Mouse (Mus musculus) midbrain, embryonic 11.5 days (tissue): ENCODE data around the gene Gm13101. TPM values are rescaled to one million over a fixed set of nuclear protein-coding genes. Genes with fewer than 3 reads are reported as not detected.
"Not testable (repeated sequence)": the region's sequence is repeated elsewhere in the genome, so short reads cannot be mapped to it uniquely, and the experiment has no call there.

Source experiments
- ATAC-seq: fragments of 200-750 bp; cut with Nextera tagmentation; 2 replicates; pipeline ENCODE4 v1.8.0; 2017; ENCODE audit warnings: moderate TSS enrichment, moderate library complexity; ENCODE audit not compliant: low FRiP score
- DNase-seq: peaks from one replicate; pipeline ENCODE4 v3.0.0; 2015; ENCODE audit warnings: low spot score; ENCODE audit errors: missing footprints
- H3K27ac ChIP-seq: fragments of 300-500 bp; sonication (generic); 2 replicates; pipeline ENCODE4 v1.5.1; 2014; ENCODE audit warnings: low read depth, low read length
- H3K27me3 ChIP-seq: fragments of 300-500 bp; sonication (generic); 2 replicates; pipeline ENCODE4 v1.6.1; 2014; ENCODE audit warnings: mild to moderate bottlenecking, low read length, moderate library complexity, mixed read lengths; ENCODE audit not compliant: control insufficient read depth, insufficient read depth
- H3K36me3 ChIP-seq: fragments of 300-500 bp; sonication (generic); 2 replicates; pipeline ENCODE4 v1.6.1; 2014; ENCODE audit warnings: mild to moderate bottlenecking, low read length, moderate library complexity, mixed read lengths; ENCODE audit not compliant: control insufficient read depth, insufficient read depth
- H3K4me1 ChIP-seq: fragments of 300-500 bp; sonication (generic); 2 replicates; pipeline ENCODE4 v1.6.1; 2014; ENCODE audit warnings: low read length; ENCODE audit not compliant: control insufficient read depth, insufficient read depth
- H3K4me2 ChIP-seq: fragments of 300-500 bp; sonication (generic); 2 replicates; pipeline ENCODE4 v1.6.1; 2014; ENCODE audit warnings: mild to moderate bottlenecking, moderate library complexity
- H3K4me3 ChIP-seq: fragments of 300-500 bp; sonication (generic); 2 replicates; pipeline ENCODE4 v1.5.1; 2014; ENCODE audit warnings: low read depth, low read length
- H3K9ac ChIP-seq: fragments of 300-500 bp; sonication (generic); 2 replicates; pipeline ENCODE4 v1.6.1; 2014; ENCODE audit warnings: low read length
- H3K9me3 ChIP-seq: fragments of 300-500 bp; sonication (generic); 2 replicates; pipeline ENCODE4 v1.6.1; 2016; ENCODE audit warnings: low read length; ENCODE audit not compliant: control insufficient read depth
- WGBS: fragments of 180-500 bp; shearing (Covaris S2); extraction: QIAGEN DNeasy Blood & Tissue Kit; methylation state at CpG from one replicate; pipeline ENCODE4 v1.1.7; 2014; 5-methylcytosine and 5-hydroxymethylcytosine counted together
- polyA plus RNA-seq: library from polyadenylated mRNA; unstranded; fragments of >200 nt; fragmentation: Nextera tagmentation; extraction: Ambion mirVana; gene quantifications from 2 replicates; pipeline ENCODE4 v1.2.1, GENCODE M21; 2014

Gm13101 gene
- polyA plus RNA-seq, result not detected in 2 replicates

DNA sequence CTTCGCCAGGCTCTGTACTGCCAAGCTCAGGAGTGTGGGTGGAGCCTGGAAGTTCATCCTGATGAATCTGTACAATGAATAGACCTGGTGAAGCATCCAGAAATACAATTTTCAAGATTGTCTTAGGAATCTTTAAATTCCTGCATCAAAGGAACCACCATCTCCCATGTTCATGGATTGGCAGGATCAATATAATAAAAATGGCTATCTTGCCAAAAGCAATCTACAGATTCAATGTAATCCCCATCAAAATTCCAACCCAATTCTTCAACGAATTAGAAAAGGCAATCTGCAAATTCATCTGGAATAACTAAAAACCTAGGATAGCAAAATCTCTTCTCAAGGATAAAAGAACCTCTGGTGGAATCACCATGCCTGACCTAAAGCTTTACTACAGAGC is at the start of gene Gm13101:
Gene Gm13101, minus strand, starts transcription at position 101 of the 400 bp plus-strand sequence.
- DNase-seq, H3K4me1 ChIP-seq, H3K9ac ChIP-seq, H3K36me3 ChIP-seq, H3K9me3 ChIP-seq, H3K4me2 ChIP-seq, H3K27me3 ChIP-seq, H3K27ac ChIP-seq, H3K4me3 ChIP-seq, ATAC-seq: not testable (repeated sequence)
- 53% methylated on average over 2 of the region's 2 CpGs for WGBS

- 63% methylated on average over 3 of the region's 3 CpGs for WGBS
- H3K4me1 ChIP-seq, H3K27me3 ChIP-seq, H3K9me3 ChIP-seq, H3K4me2 ChIP-seq, ATAC-seq, H3K36me3 ChIP-seq, H3K9ac ChIP-seq, H3K27ac ChIP-seq, H3K4me3 ChIP-seq, DNase-seq: not testable (repeated sequence)
Observed at GRCm38 (mm10) chr4:143994269-143994668, 27.5 kb upstream of the Gm13101 start, which contains the start of gene Pramef17. Gene Pramef17, minus strand, starts transcription at chr4:143994369.

DNA sequence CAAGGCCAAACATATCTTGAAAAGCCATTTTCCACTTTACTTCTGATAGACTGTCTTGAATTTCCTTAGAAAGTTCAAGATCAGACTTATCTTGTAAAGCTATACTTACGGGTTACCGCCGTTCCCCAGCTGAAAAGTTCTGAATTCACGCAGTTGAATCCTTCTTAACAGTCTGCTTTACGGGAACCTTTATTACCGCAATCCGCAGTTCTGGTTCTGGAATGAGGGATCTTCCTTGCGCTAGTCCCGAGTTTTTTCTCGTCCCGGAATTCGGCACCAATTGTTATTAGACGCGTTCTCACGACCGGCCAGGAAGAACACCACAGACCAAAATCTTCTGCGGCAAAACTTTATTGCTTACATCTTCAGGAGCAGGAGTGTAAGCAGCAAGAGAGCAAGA is 21.4 kb upstream of the Gm13101 start:
- WGBS, result 93% methylated on average over 9 of the region's 17 CpGs
- not testable (repeated sequence) for H3K27ac ChIP-seq, ATAC-seq, H3K9me3 ChIP-seq, H3K4me2 ChIP-seq, DNase-seq, H3K36me3 ChIP-seq, H3K4me1 ChIP-seq, H3K9ac ChIP-seq, H3K4me3 ChIP-seq, H3K27me3 ChIP-seq

- not testable (repeated sequence) for H3K4me3 ChIP-seq, H3K27me3 ChIP-seq, H3K27ac ChIP-seq, DNase-seq, ATAC-seq, H3K4me1 ChIP-seq, H3K36me3 ChIP-seq, H3K4me2 ChIP-seq, H3K9ac ChIP-seq, H3K9me3 ChIP-seq
- WGBS, result 93% methylated on average over 6 of the region's 17 CpGs
Observed at GRCm38 (mm10) chr4:143987475-143987941, 20.8 kb upstream of the Gm13101 start.

DNA sequence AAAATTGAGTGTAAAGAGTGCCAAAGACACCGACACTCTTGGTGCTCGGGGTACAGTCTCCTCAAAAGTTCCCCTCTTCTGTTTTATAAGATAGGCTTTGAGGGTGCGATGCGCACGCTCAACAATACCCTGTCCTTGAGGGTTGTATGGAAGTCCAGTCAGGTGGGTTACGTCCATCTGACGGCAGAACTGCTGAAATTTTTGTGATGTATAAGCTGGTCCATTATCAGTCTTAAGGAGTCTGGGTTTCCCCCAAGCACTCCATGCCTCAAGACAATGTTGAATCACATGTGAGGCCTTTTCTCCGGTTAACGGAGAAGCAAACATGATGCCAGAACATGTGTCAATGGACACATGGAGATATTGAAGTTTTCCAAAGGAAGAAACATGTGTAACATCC is 19.0 kb upstream of the Gm13101 start:
- DNase-seq, H3K9ac ChIP-seq, H3K4me1 ChIP-seq, H3K9me3 ChIP-seq, H3K36me3 ChIP-seq, ATAC-seq, H3K27ac ChIP-seq, H3K4me2 ChIP-seq, H3K27me3 ChIP-seq, H3K4me3 ChIP-seq: not testable (repeated sequence)
- 89% methylated on average over 2 of the region's 9 CpGs for WGBS

DNA sequence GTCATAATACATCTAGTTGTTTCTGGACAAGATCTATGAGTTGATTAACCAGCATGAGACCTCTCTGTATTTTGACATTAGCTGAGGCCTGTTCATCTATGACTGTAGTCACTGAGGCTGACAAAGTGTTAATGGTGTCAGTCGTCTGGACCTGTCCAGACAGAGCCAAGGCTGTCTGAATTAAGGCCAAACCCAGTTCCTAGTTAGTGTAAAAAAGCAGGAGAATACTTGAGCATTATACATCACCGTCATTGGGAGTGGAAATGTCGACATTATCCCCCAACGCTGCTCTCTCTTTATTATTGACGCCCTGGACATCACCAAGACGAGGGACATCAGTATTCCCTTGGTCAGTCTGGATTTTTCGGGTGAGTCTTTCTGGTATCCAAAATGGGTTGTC is 18.4 kb upstream of the Gm13101 start:
- H3K4me2 ChIP-seq, H3K27me3 ChIP-seq, H3K4me1 ChIP-seq, DNase-seq, H3K27ac ChIP-seq, H3K4me3 ChIP-seq, H3K36me3 ChIP-seq, H3K9me3 ChIP-seq, H3K9ac ChIP-seq, ATAC-seq: not testable (repeated sequence)
- no CpG with 5 or more reads among the region's 7 CpGs for WGBS

DNA sequence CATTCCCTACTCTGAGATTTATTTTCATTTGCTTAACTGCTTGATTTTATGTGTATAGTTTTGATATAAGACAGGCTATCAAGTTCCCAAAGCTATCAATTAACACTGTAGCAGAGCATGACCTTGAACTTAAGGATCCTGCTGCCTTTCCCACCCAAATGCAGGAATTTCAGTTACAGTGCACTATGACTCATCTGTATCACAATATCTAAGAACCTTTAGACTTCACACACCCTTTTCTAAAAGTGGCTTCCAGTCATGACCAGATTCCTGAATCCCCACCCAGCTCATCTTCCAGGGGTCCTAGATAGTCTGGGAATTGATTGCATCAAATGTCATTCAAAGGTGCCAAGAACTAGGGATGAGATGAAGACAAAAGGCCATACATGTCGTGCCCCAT is 16.7 kb upstream of the Gm13101 start:
- not testable (repeated sequence) for H3K4me1 ChIP-seq, H3K4me2 ChIP-seq, H3K27me3 ChIP-seq, H3K27ac ChIP-seq, H3K4me3 ChIP-seq, H3K9ac ChIP-seq, DNase-seq, H3K9me3 ChIP-seq, ATAC-seq, H3K36me3 ChIP-seq
- WGBS, result no CpG with 5 or more reads among the region's 1 CpGs

DNA sequence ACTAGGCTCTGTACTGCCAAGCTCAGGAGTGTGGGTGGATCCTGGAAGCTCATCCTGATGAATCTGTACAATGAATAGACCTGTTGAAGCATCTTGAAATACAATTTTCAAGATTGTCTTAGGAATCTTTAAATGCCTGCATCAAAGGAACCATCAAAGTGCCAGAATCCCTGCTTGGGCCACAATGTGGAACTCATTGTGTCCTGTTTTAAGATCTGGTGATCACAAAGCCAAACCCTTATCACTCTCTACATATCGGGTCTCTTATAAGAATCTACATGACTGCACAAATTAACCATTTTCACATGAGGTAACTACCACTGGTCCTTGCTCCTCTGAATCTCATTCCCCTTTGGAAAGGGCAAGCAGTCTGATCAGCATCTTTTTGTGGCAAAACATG is 15.8 kb downstream of the Gm13101 start, which contains the start of gene Pramef25:
Gene Pramef25, minus strand, starts transcription at position 101 of the 400 bp plus-strand sequence.
- H3K4me2 ChIP-seq, H3K4me1 ChIP-seq, H3K9ac ChIP-seq, DNase-seq, H3K27ac ChIP-seq, H3K4me3 ChIP-seq, H3K9me3 ChIP-seq, H3K36me3 ChIP-seq, H3K27me3 ChIP-seq, ATAC-seq: not testable (repeated sequence)
- 91% methylated on average over 1 of the region's 1 CpGs for WGBS
